Mouse (Mus musculus) lung, postnatal 25 days (tissue): ENCODE data around the gene Hck.

Source experiments
- DNase-seq: peaks from one replicate; pipeline ENCODE4 v3.0.0; 2022; ENCODE audit warnings: low spot score

Gene Hck

GRCm38 (mm10) chr2:153151026-153151425, 42.8 kb downstream of the Hck start:
- DNase-seq, result no peak

- DNase-seq, result no peak
Measured at GRCm38 (mm10) chr2:153151926-153152665, 43.8 kb downstream of the Hck start.

GRCm38 (mm10) chr2:153153033-153153450, 44.8 kb downstream of the Hck start:
- no peak for DNase-seq

- DNase-seq, result no peak
Measured at GRCm38 (mm10) chr2:153157270-153157669, 49.0 kb downstream of the Hck start.

GRCm38 (mm10) chr2:153160133-153160532, 51.9 kb downstream of the Hck start:
- DNase-seq, result no peak

- DNase-seq, result peak; percentile 90
Measured at GRCm38 (mm10) chr2:153160844-153161683, 52.8 kb downstream of the Hck start, which contains the start of gene Tm9sf4. Tm9sf4 (plus strand) TSS chr2:153161303.

GRCm38 (mm10) chr2:153161684-153162080, 53.4 kb downstream of the Hck start:
- no peak for DNase-seq

GRCm38 (mm10) chr2:153167136-153167535, 58.9 kb downstream of the Hck start:
- no peak for DNase-seq

GRCm38 (mm10) chr2:153168134-153168820, 60.0 kb downstream of the Hck start:
- peak; percentile 56 for DNase-seq

GRCm38 (mm10) chr2:153170490-153171224, 62.4 kb downstream of the Hck start:
- DNase-seq, result peak; percentile 52

GRCm38 (mm10) chr2:153171966-153172365, 63.7 kb downstream of the Hck start:
- no peak for DNase-seq

GRCm38 (mm10) chr2:153175995-153176570, 67.8 kb downstream of the Hck start:
- peak; percentile 16 for DNase-seq

- no peak for DNase-seq
Measured at GRCm38 (mm10) chr2:153177188-153177587, 68.9 kb downstream of the Hck start.

GRCm38 (mm10) chr2:153179126-153179860, 71.0 kb downstream of the Hck start:
- DNase-seq, result no peak

- no peak for DNase-seq
Measured at GRCm38 (mm10) chr2:153179961-153180360, 71.7 kb downstream of the Hck start.

- no peak for DNase-seq
Measured at GRCm38 (mm10) chr2:153186176-153186591, 77.9 kb downstream of the Hck start.

- DNase-seq, result no peak
Measured at GRCm38 (mm10) chr2:153187848-153188247, 79.6 kb downstream of the Hck start.

- DNase-seq, result no peak
Measured at GRCm38 (mm10) chr2:153191242-153191641, 83.0 kb downstream of the Hck start.

GRCm38 (mm10) chr2:153194255-153194654, 86.0 kb downstream of the Hck start:
- DNase-seq, result no peak

- DNase-seq, result no peak
Measured at GRCm38 (mm10) chr2:153198485-153198884, 90.2 kb downstream of the Hck start.

GRCm38 (mm10) chr2:153199114-153199513, 90.8 kb downstream of the Hck start:
- DNase-seq, result no peak
